Mouse (Mus musculus) layer of hippocampus, postnatal 25 days (tissue): ENCODE results near the gene Peli2. TPM values are rescaled to one million over a fixed set of nuclear protein-coding genes. Genes with fewer than 3 reads are reported as not detected.

Experiments
- DNase-seq, 2 experiments: peaks; one replicate each; pipeline ENCODE4 v3.0.0; 2022; ENCODE audit warnings: mixed read lengths in 2 of 2, low spot score in 1 of 2; ENCODE audit errors: extremely low spot score in 1 of 2
- total RNA-seq, 2 experiments: library from RNA; stranded (reverse); gene quantifications; 2 replicates each; pipeline ENCODE4 v1.2.3; 2021

The Peli2 gene
- total RNA-seq, 2 experiments from 2014 or later, result 17.6 to 28.2 TPM

GRCm38 (mm10) chr14:48149351-48149750 lies 28.7 kb downstream of the Peli2 start:
- no peak for DNase-seq

- DNase-seq, result no peak
These were observed 30.3 kb downstream of the Peli2 start for GRCm38 (mm10) chr14:48150903-48151302.

GRCm38 (mm10) chr14:48151554-48151953 lies 30.9 kb downstream of the Peli2 start:
- no peak for DNase-seq

- no peak for DNase-seq
These were observed 32.4 kb downstream of the Peli2 start for GRCm38 (mm10) chr14:48153064-48153463.

GRCm38 (mm10) chr14:48153865-48154511 lies 33.4 kb downstream of the Peli2 start:
- no peak for DNase-seq

- DNase-seq, result no peak
These were observed 34.0 kb downstream of the Peli2 start for GRCm38 (mm10) chr14:48154641-48155040.

GRCm38 (mm10) chr14:48155153-48155552 lies 34.5 kb downstream of the Peli2 start:
- no peak for DNase-seq

- DNase-seq, result no peak
These were observed 36.5 kb downstream of the Peli2 start for GRCm38 (mm10) chr14:48157085-48157484.

GRCm38 (mm10) chr14:48157835-48158234 lies 37.2 kb downstream of the Peli2 start:
- DNase-seq, result no peak

GRCm38 (mm10) chr14:48159401-48159800 lies 38.8 kb downstream of the Peli2 start:
- no peak for DNase-seq

- no peak for DNase-seq
These were observed 41.8 kb downstream of the Peli2 start for GRCm38 (mm10) chr14:48162446-48162845.

- no peak for DNase-seq
These were observed 44.3 kb downstream of the Peli2 start for GRCm38 (mm10) chr14:48164917-48165316.

- no peak for DNase-seq
These were observed 45.8 kb downstream of the Peli2 start for GRCm38 (mm10) chr14:48166396-48166795.

- DNase-seq, result no peak
These were observed 46.4 kb downstream of the Peli2 start for GRCm38 (mm10) chr14:48167020-48167419.

- no peak for DNase-seq
These were observed 47.5 kb downstream of the Peli2 start for GRCm38 (mm10) chr14:48168116-48168515.

GRCm38 (mm10) chr14:48169970-48170369 lies 49.3 kb downstream of the Peli2 start:
- DNase-seq, result peak in 1 of 2 experiments; percentile 62

GRCm38 (mm10) chr14:48171268-48171667 lies 50.6 kb downstream of the Peli2 start:
- DNase-seq, result no peak

- no peak for DNase-seq
These were observed 51.4 kb downstream of the Peli2 start for GRCm38 (mm10) chr14:48172026-48172425.

GRCm38 (mm10) chr14:48172876-48173275 lies 52.3 kb downstream of the Peli2 start:
- no peak for DNase-seq

GRCm38 (mm10) chr14:48173840-48174239 lies 53.2 kb downstream of the Peli2 start:
- DNase-seq, result no peak

GRCm38 (mm10) chr14:48174356-48174755 lies 53.7 kb downstream of the Peli2 start:
- DNase-seq, result no peak

- no peak for DNase-seq
These were observed 54.5 kb downstream of the Peli2 start for GRCm38 (mm10) chr14:48175115-48175514.
